Mouse (Mus musculus) liver, adult 2 months (tissue): ENCODE measurements at regions not wholly inside any gene's neighbourhood (a gene's known extent, or its start where the extent isn't known, plus 50 kb on each side); places are given as distances from the start of the nearest gene placed in this dataset.

Experiments used
- CTCF ChIP-seq: fragments of 200-500 bp; IDR thresholded peaks from 2 replicates; pipeline ENCODE4 v1.5.1; 2011; ENCODE audit warnings: low read depth, low read length, control low read depth
- POLR2A ChIP-seq: fragments of 200-500 bp; IDR thresholded peaks from 2 replicates; pipeline ENCODE4 v1.6.1; 2011; ENCODE audit warnings: low read length, control low read depth; ENCODE audit not compliant: insufficient read depth; ENCODE audit errors: extremely low read depth

- TF ChIP-seq CTCF, result no peak
- no peak for TF ChIP-seq POLR2A
Observed at GRCm38 (mm10) chr12:77571071-77571470, 333.1 kb downstream of the Fut8 start.
